In genomic region chr2:157278717-157279415, GRCm38 (mm10) we compare ENCODE assay signal across 8 mouse cellular contexts. TPM values are rescaled to one million over a fixed set of nuclear protein-coding genes. Genes with fewer than 3 reads are reported as not detected.
DNase-seq lines count a peak whose midpoint lies in the region; ATAC-seq and TF ChIP-seq lines count a peak whose summit lies in the region.

Rpn2 (plus strand) TSS chr2:157279017.

- peaks cover 24% of the 10 kb centered on the region for H3K36me3 ChIP-seq in megakaryocyte, embryonic 14.5 days (replicated peaks; ENCODE audit: low read length)

- peaks cover 4% of the 10 kb centered on the region for H3K4me1 ChIP-seq in cortical plate, adult 2 months (ENCODE audit: control insufficient read depth, insufficient read depth, low read length)
- peaks cover 47% of the 10 kb centered on the region for H3K4me1 ChIP-seq in megakaryocyte, embryonic 14.5 days

- H3K27me3 ChIP-seq in megakaryocyte, embryonic 14.5 days (replicated peaks): no peaks in the 10 kb centered on the region

- no peak for TF ChIP-seq CTCF in cortical plate, adult 2 months (IDR thresholded peaks at IDR 0.05; ENCODE audit: extremely low read depth, insufficient read depth, low read length)

- peak within 1 kb of the TSS; percentile 92 for H3K4me3 ChIP-seq in cortical plate, adult 2 months (ENCODE audit: insufficient read depth, low read length)
- peak within 1 kb of the TSS; percentile 97 for H3K4me3 ChIP-seq in megakaryocyte, embryonic 14.5 days (replicated peaks)

- ATAC-seq in activated CD4-positive, CD25-positive, alpha-beta regulatory T cell, adult 4 months: peak; percentile 99

- H3K27ac ChIP-seq in cortical plate, adult 2 months (ENCODE audit: insufficient read depth, low read length): peak within 1 kb of the TSS; percentile 93

- TF ChIP-seq POLR2A in cortical plate, adult 2 months (IDR thresholded peaks at IDR 0.05; ENCODE audit: extremely low read depth, insufficient read depth, low read length): no peak; the same call in 1 of the 2 replicates

- no peaks in the 10 kb centered on the region for H3K9me3 ChIP-seq in megakaryocyte, embryonic 14.5 days

- DNase-seq in gastrocnemius, adult 8-10 months (ENCODE audit: low spot score in 2 of 2): peak; percentile 90 to 93
- peak; percentile 60 for DNase-seq in hindlimb bud, embryonic 11.5 days (ENCODE audit: extremely low spot score, low read depth, low spot score)
- peak; percentile 93 to 96 for DNase-seq in left cerebral cortex, adult 8-10 months (ENCODE audit: low spot score in 2 of 2)
- DNase-seq in right cerebral cortex, postnatal 10 days (ENCODE audit: low spot score in 2 of 2): peak; percentile 98 to 99
- peak; percentile 94 for DNase-seq in urinary bladder, postnatal 25 days (ENCODE audit: low spot score)

RNA-seq across cellular contexts. Expression of gene Rpn2, which starts in this region (rescaled TPM):
- polyA plus RNA-seq in activated CD4-positive, CD25-positive, alpha-beta regulatory T cell, adult 4 months (2017; shearing (Covaris generic)): 100 to 1,000 TPM; 181 to 225 TPM
- 118 and 119 TPM in 2 replicates for polyA plus RNA-seq in cortical plate, adult 2 months (2012; rRNA removed)
- total RNA-seq in gastrocnemius, adult 8-10 months (2022): 100 to 1,000 TPM in 1 of 4 experiments, 10 to 100 TPM in 3; 78.6 to 101 (median 85.8) TPM
- total RNA-seq in left cerebral cortex, adult 8-10 months (2022): 100 to 1,000 TPM; 141 to 150 (median 144) TPM
- polyA plus RNA-seq in megakaryocyte, embryonic 14.5 days (2012; ENCODE audit: insufficient read depth, low replicate concordance): 73.1 and 98.6 TPM in 2 replicates

Comparison
In these comparisons a context has a peak if more than half of its experiments do, and no peak if none do; other contexts are left out.
1. Peak in every context shown above with its lines: DNase-seq, ATAC-seq, H3K4me3 ChIP-seq and H3K27ac ChIP-seq.